Mouse (Mus musculus): ENCODE results near the gene Ap3m1. TPM values are rescaled to one million over a fixed set of nuclear protein-coding genes. Genes with fewer than 3 reads are reported as not detected.

The Ap3m1 gene
- total and polyA plus RNA-seq, 3 experiments, result 32.6 to 73.4 (median 61.7) TPM

DNA sequence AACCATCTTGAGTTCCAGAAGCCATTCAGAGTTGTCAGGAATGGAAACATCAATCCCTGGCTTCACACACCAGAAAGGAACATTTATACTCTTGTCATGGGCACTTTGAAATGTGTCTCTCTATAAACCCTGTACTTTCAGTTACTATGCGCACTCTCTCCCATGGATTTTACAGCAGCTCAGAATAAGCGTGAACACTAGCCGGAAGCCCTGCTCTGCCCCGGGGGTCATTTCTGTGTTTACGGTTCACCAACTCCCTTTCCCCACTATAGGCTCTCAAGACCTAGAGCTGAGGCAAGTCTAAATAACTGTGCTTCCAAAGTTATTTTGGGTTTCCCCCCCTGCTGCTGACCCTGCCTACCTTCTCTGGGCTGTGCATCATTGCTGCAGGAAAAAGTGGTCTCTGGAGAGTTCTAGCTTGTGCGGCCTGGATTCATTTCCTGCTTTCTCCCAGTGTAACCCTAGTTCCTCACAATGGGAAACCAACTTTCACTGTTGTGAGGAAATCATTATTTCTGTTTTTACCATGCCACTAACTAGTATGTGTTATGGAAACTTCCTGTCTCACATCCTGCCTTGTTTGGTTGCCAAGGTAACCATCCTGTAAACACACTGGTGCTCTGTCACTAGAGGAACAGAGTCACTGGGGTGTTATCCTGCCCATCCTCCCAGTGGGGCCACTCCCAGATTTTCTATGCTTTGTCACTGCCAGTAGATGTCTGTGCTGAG, 20.4 kb downstream of the Ap3m1 start:
- Histone ChIP-seq H3K9ac (ENCODE audit: insufficient read depth, low read depth) (no peak overlapping the region), H3K9me3 (replicated peaks; ENCODE audit: low read length) (no peaks in the 10 kb centered on the region), H3K27me3 (replicated peaks) (no peaks in the 10 kb centered on the region), H3K36me3 (replicated peaks in 1 of 2; ENCODE audit: control insufficient read depth in 1 of 2, insufficient read depth in 1 of 2, low read length in 1 of 2) (peaks cover 24 to 76% of the 10 kb centered on the region in 2 experiments), H3K4me2 (ENCODE audit: insufficient read depth, low read depth, poor library complexity, severe bottlenecking) (no peak overlapping the region), H3K4me1 (ENCODE audit: control insufficient read depth in 1 of 2, insufficient read depth in 2 of 2) (peaks cover 0 to 11% of the 10 kb centered on the region in 2 experiments; a peak in 2 of 4 replicates), H3K4me3 (replicated peaks in 1 of 3; ENCODE audit: low read depth in 2 of 3, low read length in 2 of 3, poor library complexity in 1 of 3) (no peak overlapping the region), H3K27ac (ENCODE audit: insufficient read depth, low read depth) (no peak overlapping the region), H3K79me2 (replicated peaks; ENCODE audit: control insufficient read depth, extremely low read depth, insufficient read depth, poor library complexity, severe bottlenecking) (no peaks in the 10 kb centered on the region)
- dilution Hi-C loops (cut with MboI; ENCODE audit: extremely low pct_ligation_motif_present, extremely low pct_unique_long_range_greater_than_20kb, low sequenced_read_pairs), result no loop called here
- TF ChIP-seq ZKSCAN1 (IDR thresholded peaks at IDR 0.05; ENCODE audit: borderline replicate concordance, low read depth, low read length) (no peak), MAFK (IDR thresholded peaks at IDR 0.05; ENCODE audit: insufficient replicate concordance, low read length) (no peak), SMC3 (IDR thresholded peaks at IDR 0.05; ENCODE audit: low read depth, low read length) (no peak), USF1 (IDR thresholded peaks at IDR 0.05; ENCODE audit: low read depth, low read length) (no peak), MYC (IDR thresholded peaks at IDR 0.05; ENCODE audit: low read depth, low read length) (no peak), CHD2 (IDR thresholded peaks at IDR 0.05; ENCODE audit: low read length) (no peak)
- DNase-seq (ENCODE audit: extremely low read depth), result peak; percentile 65
- in situ Hi-C loops (cut with MboI; ENCODE audit: low pct_ligation_motif_present, low pct_unique_long_range_greater_than_20kb, low sequenced_read_pairs), result no loop called here

DNA sequence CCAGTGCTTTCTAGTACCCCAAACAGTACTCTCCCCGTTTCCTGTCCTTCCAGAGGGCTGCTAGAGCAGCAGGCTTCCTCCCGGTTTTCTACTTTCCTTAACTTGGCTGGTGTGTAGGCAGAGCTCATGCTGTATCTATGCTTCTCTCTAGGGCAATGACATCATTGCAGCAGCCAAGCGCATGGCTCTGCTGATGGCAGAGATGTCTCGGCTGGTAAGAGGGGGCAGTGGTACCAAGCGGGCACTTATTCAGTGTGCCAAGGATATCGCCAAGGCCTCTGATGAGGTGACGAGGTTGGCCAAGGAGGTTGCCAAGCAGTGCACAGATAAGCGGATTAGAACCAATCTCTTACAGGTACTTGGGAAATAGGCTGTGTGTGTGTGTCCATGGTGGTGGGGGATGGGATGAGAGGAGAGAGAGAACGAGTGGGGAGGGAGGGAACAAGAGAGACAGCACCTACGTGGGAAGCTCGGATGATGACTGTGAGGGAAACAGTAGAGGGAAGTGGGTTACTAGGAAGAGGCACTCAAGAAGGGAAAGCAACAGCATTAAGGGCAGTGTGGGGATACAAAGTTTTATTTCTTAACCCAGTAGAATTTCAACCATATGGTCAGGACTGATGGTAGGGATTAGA, 23.2 kb downstream of the Ap3m1 start:
- no peaks in the 10 kb centered on the region for H3K79me2 ChIP-seq (replicated peaks; ENCODE audit: control insufficient read depth, extremely low read depth, insufficient read depth, poor library complexity, severe bottlenecking)
- no peak overlapping the region for H3K4me2 ChIP-seq (ENCODE audit: insufficient read depth, low read depth, poor library complexity, severe bottlenecking)
- in situ Hi-C loops (cut with MboI; ENCODE audit: low pct_ligation_motif_present, low pct_unique_long_range_greater_than_20kb, low sequenced_read_pairs), result no loop called here
- H3K27ac ChIP-seq (ENCODE audit: insufficient read depth, low read depth), result no peak overlapping the region
- H3K9ac ChIP-seq (ENCODE audit: insufficient read depth, low read depth), result no peak overlapping the region
- DNase-seq (ENCODE audit: extremely low read depth), result no peak
- peaks cover 0 to 11% of the 10 kb centered on the region in 2 experiments; a peak in 2 of 4 replicates for H3K4me1 ChIP-seq (ENCODE audit: control insufficient read depth in 1 of 2, insufficient read depth in 2 of 2)
- TF ChIP-seq RAD21 (IDR thresholded peaks at IDR 0.05; ENCODE audit: low read depth, low read length) (no peak), CHD1 (IDR thresholded peaks at IDR 0.05; ENCODE audit: low read depth, low read length) (no peak), RCOR1 (conservative IDR thresholded peaks at IDR 0.05; ENCODE audit: low read depth, low read length) (no peak)
- H3K36me3 ChIP-seq (replicated peaks in 1 of 2; ENCODE audit: control insufficient read depth in 1 of 2, insufficient read depth in 1 of 2, low read length in 1 of 2), result peaks cover 11 to 63% of the 10 kb centered on the region in 2 experiments
- dilution Hi-C loops (cut with MboI; ENCODE audit: extremely low pct_ligation_motif_present, extremely low pct_unique_long_range_greater_than_20kb, low sequenced_read_pairs), result no loop called here
- H3K27me3 ChIP-seq (replicated peaks), result no peaks in the 10 kb centered on the region
- no peak overlapping the region for H3K4me3 ChIP-seq (replicated peaks in 1 of 3; ENCODE audit: low read depth in 2 of 3, low read length in 2 of 3, poor library complexity in 1 of 3)
- H3K9me3 ChIP-seq (replicated peaks; ENCODE audit: low read length), result no peaks in the 10 kb centered on the region

DNA sequence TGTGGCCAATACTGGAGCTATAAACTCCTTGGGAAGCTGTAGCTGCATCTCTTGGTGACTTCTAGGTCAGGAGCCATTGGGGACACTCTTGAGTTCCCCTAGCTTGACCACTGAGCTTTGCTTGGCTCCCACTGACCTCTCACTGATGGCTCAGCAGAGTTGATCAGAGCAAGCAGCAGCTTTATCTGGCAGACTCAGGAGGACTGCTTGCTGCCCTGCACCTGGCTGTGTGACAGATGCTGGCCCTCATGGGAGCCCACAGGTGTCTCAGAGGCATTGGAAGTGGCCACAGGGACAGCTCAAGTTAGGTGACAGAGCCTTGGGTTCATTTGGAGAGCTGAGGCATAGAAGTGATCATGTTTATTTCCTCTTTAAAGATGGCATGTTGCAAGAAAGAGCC, 24.8 kb downstream of the Ap3m1 start:
- H3K4me2 ChIP-seq (ENCODE audit: insufficient read depth, low read depth, poor library complexity, severe bottlenecking), result no peak overlapping the region
- no peaks in the 10 kb centered on the region for H3K27me3 ChIP-seq (replicated peaks)
- H3K9ac ChIP-seq (ENCODE audit: insufficient read depth, low read depth), result no peak overlapping the region
- DNase-seq (ENCODE audit: extremely low read depth), result no peak
- no peak overlapping the region for H3K4me3 ChIP-seq (replicated peaks in 1 of 3; ENCODE audit: low read depth in 2 of 3, low read length in 2 of 3, poor library complexity in 1 of 3)
- peaks cover 0 to 9% of the 10 kb centered on the region in 2 experiments; a peak in 2 of 4 replicates for H3K4me1 ChIP-seq (ENCODE audit: control insufficient read depth in 1 of 2, insufficient read depth in 2 of 2)
- TF ChIP-seq MAX (IDR thresholded peaks at IDR 0.05; ENCODE audit: low read length) (no peak), USF1 (IDR thresholded peaks at IDR 0.05; ENCODE audit: low read depth, low read length) (no peak), BHLHE40 (IDR thresholded peaks at IDR 0.05; ENCODE audit: low read depth, low read length) (no peak), ELF1 (IDR thresholded peaks at IDR 0.05; ENCODE audit: low read depth, low read length) (no peak), RCOR1 (conservative IDR thresholded peaks at IDR 0.05; ENCODE audit: low read depth, low read length) (no peak), ZC3H11A (IDR thresholded peaks at IDR 0.05; ENCODE audit: low read depth, low read length) (no peak), TBP (conservative IDR thresholded peaks at IDR 0.05; ENCODE audit: low read depth, low read length) (no peak), MAZ (IDR thresholded peaks at IDR 0.05; ENCODE audit: low read depth, low read length) (no peak), SIN3A (IDR thresholded peaks at IDR 0.05; ENCODE audit: low read length) (no peak), ZKSCAN1 (IDR thresholded peaks at IDR 0.05; ENCODE audit: borderline replicate concordance, low read depth, low read length) (no peak), SMC3 (IDR thresholded peaks at IDR 0.05; ENCODE audit: low read depth, low read length) (no peak), KAT2A (IDR thresholded peaks at IDR 0.05; ENCODE audit: insufficient replicate concordance, low read length) (no peak), MXI1 (IDR thresholded peaks at IDR 0.05; ENCODE audit: low read depth, low read length) (no peak), EP300 (IDR thresholded peaks at IDR 0.05; ENCODE audit: low read length) (no peak), MYC (IDR thresholded peaks at IDR 0.05; ENCODE audit: low read depth, low read length) (no peak), MAFK (IDR thresholded peaks at IDR 0.05; ENCODE audit: insufficient replicate concordance, low read length) (no peak), UBTF (IDR thresholded peaks at IDR 0.05; ENCODE audit: low read depth, low read length) (no peak), POLR2AphosphoS2 (IDR thresholded peaks at IDR 0.05; ENCODE audit: low read depth, low read length) (no peak), HCFC1 (IDR thresholded peaks at IDR 0.05; ENCODE audit: low read depth, low read length) (no peak), MEF2A (IDR thresholded peaks at IDR 0.05; ENCODE audit: borderline replicate concordance, low read depth, low read length) (no peak)
- H3K36me3 ChIP-seq (replicated peaks in 1 of 2; ENCODE audit: control insufficient read depth in 1 of 2, insufficient read depth in 1 of 2, low read length in 1 of 2), result peaks cover 9 to 50% of the 10 kb centered on the region in 2 experiments
- in situ Hi-C loops (cut with MboI; ENCODE audit: low pct_ligation_motif_present, low pct_unique_long_range_greater_than_20kb, low sequenced_read_pairs), result no loop called here
- no peaks in the 10 kb centered on the region for H3K79me2 ChIP-seq (replicated peaks; ENCODE audit: control insufficient read depth, extremely low read depth, insufficient read depth, poor library complexity, severe bottlenecking)
- no peaks in the 10 kb centered on the region for H3K9me3 ChIP-seq (replicated peaks; ENCODE audit: low read length)
- dilution Hi-C loops (cut with MboI; ENCODE audit: extremely low pct_ligation_motif_present, extremely low pct_unique_long_range_greater_than_20kb, low sequenced_read_pairs), result no loop called here
- H3K27ac ChIP-seq (ENCODE audit: insufficient read depth, low read depth), result no peak overlapping the region
